Mouse (Mus musculus) midbrain, postnatal 0 days (tissue): ENCODE measurements around the gene Gnat3. TPM values are rescaled to one million over a fixed set of nuclear protein-coding genes. Genes with fewer than 3 reads are reported as not detected.
"Not testable (repeated sequence)": the region's sequence is repeated elsewhere in the genome, so short reads cannot be mapped to it uniquely, and the experiment has no call there.

Experiments used
- ATAC-seq: fragments of 200-750 bp; cut with Nextera tagmentation; 2 replicates; pipeline ENCODE4 v1.8.0; 2017; ENCODE audit warnings: moderate number of reproducible peaks, mild to moderate bottlenecking, moderate TSS enrichment, moderate library complexity; ENCODE audit not compliant: low FRiP score
- DNase-seq: peaks from one replicate; pipeline ENCODE4 v3.0.0-alpha.2; 2015; ENCODE audit warnings: low spot score
- H3K27ac ChIP-seq: fragments of 300-500 bp; sonication (generic); 2 replicates; pipeline ENCODE4 v1.5.1; 2014; ENCODE audit warnings: low read depth, mild to moderate bottlenecking, low read length, mixed read lengths
- H3K27me3 ChIP-seq: fragments of 300-500 bp; sonication (generic); 2 replicates; pipeline ENCODE4 v1.6.1; 2014; ENCODE audit warnings: low read length, control low read depth, mixed read lengths; ENCODE audit not compliant: insufficient read depth
- H3K36me3 ChIP-seq: fragments of 300-500 bp; sonication (generic); 2 replicates; pipeline ENCODE4 v1.6.1; 2014; ENCODE audit warnings: low read length, control low read depth, mixed read lengths; ENCODE audit not compliant: insufficient read depth
- H3K4me1 ChIP-seq: fragments of 300-500 bp; sonication (generic); 2 replicates; pipeline ENCODE4 v1.6.1; 2014; ENCODE audit warnings: mild to moderate bottlenecking, control low read depth, antibody characterized with exemption, low read length, mixed read lengths; ENCODE audit not compliant: insufficient read depth
- H3K4me2 ChIP-seq: fragments of 300-500 bp; sonication (generic); 2 replicates; pipeline ENCODE4 v1.6.1; 2014; ENCODE audit warnings: low read depth, mild to moderate bottlenecking, low read length, mixed read lengths; ENCODE audit not compliant: poor library complexity, severe bottlenecking
- H3K4me3 ChIP-seq: fragments of 300-500 bp; sonication (generic); 2 replicates; pipeline ENCODE4 v1.5.1; 2014; ENCODE audit warnings: low read depth, mild to moderate bottlenecking, low read length, moderate library complexity
- H3K9ac ChIP-seq: fragments of 300-500 bp; sonication (generic); replicated peaks from 2 replicates; pipeline ENCODE4 v1.6.1; 2014; ENCODE audit warnings: mild to moderate bottlenecking, low read length, moderate library complexity, mixed read lengths; ENCODE audit not compliant: poor library complexity, severe bottlenecking
- H3K9me3 ChIP-seq: fragments of 300-500 bp; sonication (generic); 2 replicates; pipeline ENCODE4 v1.6.1; 2016; ENCODE audit warnings: low read length, control low read depth
- CTCF ChIP-seq: IDR thresholded peaks from 2 replicates; pipeline ENCODE4 v1.5.1; 2016; ENCODE audit warnings: antibody characterized with exemption, mild to moderate bottlenecking
- WGBS: fragments of 180-500 bp; shearing (Covaris S2); extraction: QIAGEN DNeasy Blood & Tissue Kit; methylation state at CpG from one replicate; pipeline ENCODE4 v1.1.7; 2014; 5-methylcytosine and 5-hydroxymethylcytosine counted together
- polyA plus RNA-seq: library from polyadenylated mRNA; unstranded; fragments of >200 nt; fragmentation: Nextera tagmentation; extraction: Ambion mirVana; gene quantifications from 2 replicates; pipeline ENCODE4 v1.2.1, GENCODE M21; 2015
- total RNA-seq: library from RNA; depleted of rRNA; stranded (reverse); fragments of >200 nt; gene quantifications from 2 replicates; pipeline ENCODE4 v1.2.3, GENCODE M21; 2014; rRNA removed

Gene Gnat3
- total RNA-seq (not detected in 2 replicates), polyA plus RNA-seq (not detected in 2 replicates)

DNA sequence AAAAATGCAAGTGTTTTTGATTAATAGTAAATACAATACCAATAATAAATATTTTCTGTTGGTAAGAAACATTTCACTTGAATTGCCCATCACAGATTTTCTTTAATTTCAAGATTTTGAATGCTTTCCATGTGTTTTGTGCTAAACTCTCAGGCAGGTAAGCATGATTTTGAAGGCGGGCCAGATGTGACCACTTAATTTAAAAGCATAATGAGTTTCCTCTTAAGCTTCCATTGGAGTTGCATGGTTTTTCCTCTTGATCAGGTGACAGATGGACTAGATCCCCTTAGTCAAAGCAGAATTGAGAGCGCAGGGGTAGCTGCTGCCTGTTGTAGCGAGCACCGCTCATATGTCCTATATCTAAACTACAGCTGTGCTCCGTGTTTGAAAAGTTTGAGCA, at the start of gene Gnat3:
Gene Gnat3, plus strand, starts transcription at position 301 of the 400 bp plus-strand sequence.
- WGBS: 84% methylated on average over 5 of the region's 5 CpGs
- no peak for ATAC-seq
- Histone ChIP-seq H3K4me1 (no peaks in the 10 kb centered on the region), H3K9me3 (no peaks in the 10 kb centered on the region), H3K4me2 (no peak within 1 kb of the TSS), H3K4me3 (no peak within 1 kb of the TSS), H3K9ac (no peak within 1 kb of the TSS), H3K36me3 (no peaks in the 10 kb centered on the region), H3K27me3 (no peaks in the 10 kb centered on the region), H3K27ac (no peak within 1 kb of the TSS)
- no peak for TF ChIP-seq CTCF
- DNase-seq: no peak

DNA sequence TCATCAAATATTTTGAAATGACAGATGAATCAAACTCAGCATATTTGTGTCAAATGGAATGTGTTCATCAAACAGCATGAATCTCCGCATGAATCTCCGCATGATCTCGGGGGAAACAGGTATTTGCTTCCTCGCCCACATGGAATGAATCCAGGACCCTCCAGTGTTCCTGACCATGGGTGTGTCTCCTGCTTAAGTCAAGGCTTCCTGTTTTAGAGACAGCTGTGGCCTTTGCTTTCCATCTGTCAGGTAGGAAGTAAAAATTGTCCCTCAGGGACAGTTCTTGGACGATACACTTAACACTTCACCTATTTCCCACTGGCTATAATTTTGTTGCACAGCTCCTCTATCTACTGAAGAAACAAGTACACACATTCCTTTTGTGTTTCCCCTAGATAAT, 43.4 kb upstream of the Gnat3 start:
- H3K27ac ChIP-seq: no peak overlapping the region
- no peaks in the 10 kb centered on the region for H3K27me3 ChIP-seq
- no peaks in the 10 kb centered on the region for H3K36me3 ChIP-seq
- H3K4me3 ChIP-seq: no peak overlapping the region
- ATAC-seq (no peak), DNase-seq (no peak)
- H3K4me2 ChIP-seq: no peak overlapping the region
- no peaks in the 10 kb centered on the region for H3K4me1 ChIP-seq
- H3K9ac ChIP-seq: no peak overlapping the region
- no peak for TF ChIP-seq CTCF
- H3K9me3 ChIP-seq: no peaks in the 10 kb centered on the region
- WGBS: 85% methylated on average over 5 of the region's 5 CpGs

GRCm38 (mm10) chr5:17923648-17924047, 38.7 kb upstream of the Gnat3 start:
- Histone ChIP-seq H3K9me3 (no peaks in the 10 kb centered on the region), H3K4me1 (no peaks in the 10 kb centered on the region), H3K36me3 (no peaks in the 10 kb centered on the region), H3K4me2 (no peak overlapping the region), H3K9ac (no peak overlapping the region), H3K27ac (no peak overlapping the region), H3K27me3 (no peaks in the 10 kb centered on the region), H3K4me3 (no peak overlapping the region)
- DNase-seq (no peak), ATAC-seq (no peak)
- no peak for TF ChIP-seq CTCF
- WGBS: 91% methylated on average over 3 of the region's 3 CpGs

DNA sequence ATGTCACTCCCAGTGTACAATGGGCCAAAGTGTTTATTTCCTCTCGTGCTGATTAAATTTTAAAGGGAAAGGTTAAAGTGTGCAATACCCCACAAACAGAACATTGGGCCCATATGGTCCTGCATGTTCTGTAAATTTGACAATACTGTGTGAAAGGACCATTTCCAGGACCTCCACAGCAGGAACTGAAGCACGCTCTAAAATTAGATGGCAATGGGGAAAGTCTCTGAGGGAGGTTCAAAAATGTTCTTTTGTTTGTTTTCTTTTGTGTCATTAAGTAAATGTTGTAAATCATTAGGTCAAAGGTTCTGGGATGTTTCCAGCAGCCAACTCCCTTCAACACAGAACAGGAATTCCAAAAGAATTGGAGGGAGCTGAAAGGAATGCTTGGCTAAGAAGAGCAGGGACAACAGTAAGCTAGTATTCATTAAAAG, 38.2 kb upstream of the Gnat3 start:
- no peaks in the 10 kb centered on the region for H3K4me1 ChIP-seq
- H3K9ac ChIP-seq: no peak overlapping the region
- no peaks in the 10 kb centered on the region for H3K27me3 ChIP-seq
- no peak overlapping the region for H3K27ac ChIP-seq
- no peak overlapping the region for H3K4me3 ChIP-seq
- DNase-seq (no peak), ATAC-seq (no peak)
- H3K4me2 ChIP-seq: no peak overlapping the region
- no peak for TF ChIP-seq CTCF
- H3K9me3 ChIP-seq: no peaks in the 10 kb centered on the region
- H3K36me3 ChIP-seq: no peaks in the 10 kb centered on the region
- 82% methylated on average over 2 of the region's 2 CpGs for WGBS

GRCm38 (mm10) chr5:17928471-17928870, 33.9 kb upstream of the Gnat3 start:
- Histone ChIP-seq H3K9me3 (no peaks in the 10 kb centered on the region), H3K27me3 (no peaks in the 10 kb centered on the region), H3K36me3 (no peaks in the 10 kb centered on the region), H3K27ac (no peak overlapping the region), H3K4me2 (no peak overlapping the region), H3K9ac (no peak overlapping the region), H3K4me3 (no peak overlapping the region), H3K4me1 (no peaks in the 10 kb centered on the region)
- DNase-seq: peak; percentile 12
- TF ChIP-seq CTCF: no peak
- ATAC-seq: no peak
- 25% methylated on average over 4 of the region's 4 CpGs for WGBS

- Histone ChIP-seq H3K36me3 (no peaks in the 10 kb centered on the region), H3K4me2 (no peak overlapping the region), H3K9me3 (no peaks in the 10 kb centered on the region), H3K9ac (no peak overlapping the region), H3K27me3 (no peaks in the 10 kb centered on the region), H3K27ac (no peak overlapping the region), H3K4me3 (no peak overlapping the region), H3K4me1 (no peaks in the 10 kb centered on the region)
- no peak for DNase-seq
- TF ChIP-seq CTCF: no peak
- no peak for ATAC-seq
- WGBS: 55% methylated on average over 7 of the region's 7 CpGs
Measured at GRCm38 (mm10) chr5:17929006-17929567, 33.3 kb upstream of the Gnat3 start.

GRCm38 (mm10) chr5:17931588-17931987, 30.8 kb upstream of the Gnat3 start:
- H3K36me3 ChIP-seq, H3K4me1 ChIP-seq, H3K4me2 ChIP-seq, H3K4me3 ChIP-seq, H3K27me3 ChIP-seq, ATAC-seq, DNase-seq, H3K27ac ChIP-seq, H3K9ac ChIP-seq, H3K9me3 ChIP-seq: not testable (repeated sequence)
- WGBS: 95% methylated on average over 2 of the region's 2 CpGs
